Mouse (Mus musculus): ENCODE results near the gene Atf6. TPM values are rescaled to one million over a fixed set of nuclear protein-coding genes. Genes with fewer than 3 reads are reported as not detected.
A peak's percentile ranks its signal among the peaks of the same experiment; 100 is the strongest.

Gene Atf6
- polyA plus RNA-seq, 1 experiment = not detected

DNA sequence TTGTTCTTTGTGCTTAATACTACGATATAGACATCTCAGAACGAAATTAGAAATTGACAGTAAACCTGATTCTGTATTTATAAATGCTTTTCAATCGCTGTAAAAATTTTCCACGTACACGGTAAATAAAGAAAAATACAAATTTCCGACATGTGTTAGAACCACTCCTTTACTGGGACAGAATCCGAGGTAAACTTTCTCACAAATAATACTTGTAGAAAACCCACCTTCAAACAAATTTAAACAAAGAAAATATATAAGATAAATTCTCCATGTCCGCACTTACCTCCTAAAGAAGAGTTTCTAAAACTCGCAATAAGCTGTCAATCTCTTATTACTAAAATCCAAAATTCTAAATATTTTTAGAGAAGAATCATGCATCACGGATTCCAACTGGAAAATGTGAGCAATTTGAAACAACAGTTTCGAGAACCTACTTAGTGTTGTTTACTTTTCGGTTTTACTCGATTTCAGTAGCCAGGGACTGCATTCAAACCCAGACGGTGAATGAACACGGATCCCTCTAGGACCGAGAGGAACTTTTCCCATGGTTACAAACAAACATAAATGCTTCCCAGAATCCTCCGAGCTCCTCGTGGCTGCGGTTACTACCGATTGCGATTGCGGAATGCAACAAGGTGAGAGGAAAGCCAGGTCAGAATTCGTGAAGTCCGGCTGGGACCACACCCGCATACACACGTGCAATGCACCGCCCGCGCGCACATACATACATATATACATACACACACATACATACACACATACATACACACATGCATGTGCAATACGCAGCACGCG is 735 bp upstream of the Atf6 start:
- Histone ChIP-seq H3K27ac (ENCODE audit: insufficient read depth, low read depth, low read length) (no peak overlapping the region), H3K4me1 (ENCODE audit: control insufficient read depth, insufficient read depth, low read length) (no peaks in the 10 kb centered on the region), H3K4me3 (ENCODE audit: insufficient read depth, low read depth, low read length) (peak overlapping the region; percentile 98)
- TF ChIP-seq CTCF (IDR thresholded peaks at IDR 0.05; ENCODE audit: insufficient read depth, low read depth, low read length) = no peak
- no peak for TF ChIP-seq POLR2A (IDR thresholded peaks at IDR 0.05; ENCODE audit: insufficient read depth, low read depth, low read length)
- under 1% methylated on average over 33 of the region's 33 CpGs for WGBS

DNA sequence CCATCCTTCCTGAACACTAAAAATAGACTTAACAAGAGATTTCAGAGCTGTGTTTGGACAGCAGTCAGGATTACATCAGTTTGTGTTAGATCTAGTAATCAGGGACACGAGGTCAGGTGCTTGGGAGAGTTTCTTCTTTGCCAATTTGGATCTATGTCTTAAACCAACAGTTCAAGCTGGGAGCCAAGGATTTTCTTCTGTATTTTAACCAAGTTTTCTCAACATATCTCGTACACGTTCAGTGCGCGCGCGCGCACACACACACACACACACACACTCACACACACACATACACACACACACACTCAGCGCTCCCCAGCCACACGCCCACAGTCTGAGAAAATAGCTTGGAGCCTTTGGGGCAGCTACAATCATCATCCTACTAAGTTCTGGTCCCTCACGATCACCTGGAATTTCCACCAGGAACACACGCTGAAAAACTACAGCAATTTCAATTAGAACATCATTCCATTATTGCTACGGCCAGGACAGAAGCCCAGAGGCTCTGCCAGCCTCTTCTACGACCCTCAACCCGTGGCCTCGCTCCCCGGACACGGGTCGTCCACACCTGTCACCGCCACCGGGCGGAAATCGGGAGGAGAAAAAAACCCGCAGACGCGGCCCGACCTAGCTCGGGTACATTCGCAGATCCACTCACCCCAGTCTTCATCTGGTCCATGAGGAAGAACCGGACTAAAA is 430 bp downstream of the Atf6 start:
- TF ChIP-seq POLR2A (IDR thresholded peaks at IDR 0.05; ENCODE audit: insufficient read depth, low read depth, low read length) (no peak), CTCF (IDR thresholded peaks at IDR 0.05; ENCODE audit: insufficient read depth, low read depth, low read length) (no peak)
- Histone ChIP-seq H3K27ac (ENCODE audit: insufficient read depth, low read depth, low read length) (0 out of 2 replicates have a peak overlapping the region, but pooled peaks have one; percentile 16), H3K4me1 (ENCODE audit: control insufficient read depth, insufficient read depth, low read length) (no peaks in the 10 kb centered on the region), H3K4me3 (ENCODE audit: insufficient read depth, low read depth, low read length) (peak overlapping the region; percentile 80)
- 1% methylated on average over 30 of the region's 30 CpGs for WGBS

- WGBS = 88% methylated on average over 5 of the region's 5 CpGs
- no peaks in the 10 kb centered on the region for H3K4me1 ChIP-seq (ENCODE audit: control insufficient read depth, insufficient read depth, low read length)
- TF ChIP-seq POLR2A (IDR thresholded peaks at IDR 0.05; ENCODE audit: insufficient read depth, low read depth, low read length) (no peak), CTCF (IDR thresholded peaks at IDR 0.05; ENCODE audit: insufficient read depth, low read depth, low read length) (no peak)
- no peak overlapping the region for H3K4me3 ChIP-seq (ENCODE audit: insufficient read depth, low read depth, low read length)
- H3K27ac ChIP-seq (ENCODE audit: insufficient read depth, low read depth, low read length) = no peak overlapping the region
These were observed 2.2 kb downstream of the Atf6 start for GRCm38 (mm10) chr1:170865406-170865805.

DNA sequence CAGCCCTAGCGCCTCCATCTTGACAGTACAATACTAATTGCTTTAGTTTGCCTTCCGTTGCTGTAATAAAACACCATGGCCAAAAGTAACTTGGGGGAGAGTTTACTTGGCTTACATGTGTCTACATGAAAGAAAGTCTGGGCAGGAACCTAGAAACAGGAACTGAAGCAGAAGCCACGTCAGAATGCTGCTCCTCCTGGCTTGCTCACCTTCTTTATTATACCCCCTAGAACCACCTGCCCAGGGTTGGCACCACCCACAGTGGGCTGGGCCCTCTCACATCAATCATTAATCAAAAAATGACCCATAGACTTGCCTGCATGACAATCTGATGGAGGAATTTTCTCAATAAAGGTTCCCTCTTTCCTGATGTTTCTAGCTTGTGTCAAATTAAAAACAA is 2.8 kb downstream of the Atf6 start:
- TF ChIP-seq POLR2A (IDR thresholded peaks at IDR 0.05; ENCODE audit: insufficient read depth, low read depth, low read length) = no peak
- no peak for TF ChIP-seq CTCF (IDR thresholded peaks at IDR 0.05; ENCODE audit: insufficient read depth, low read depth, low read length)
- Histone ChIP-seq H3K27ac (ENCODE audit: insufficient read depth, low read depth, low read length) (no peak overlapping the region), H3K4me1 (ENCODE audit: control insufficient read depth, insufficient read depth, low read length) (no peaks in the 10 kb centered on the region), H3K4me3 (ENCODE audit: insufficient read depth, low read depth, low read length) (no peak overlapping the region)
- 75% methylated on average over 3 of the region's 3 CpGs for WGBS

DNA sequence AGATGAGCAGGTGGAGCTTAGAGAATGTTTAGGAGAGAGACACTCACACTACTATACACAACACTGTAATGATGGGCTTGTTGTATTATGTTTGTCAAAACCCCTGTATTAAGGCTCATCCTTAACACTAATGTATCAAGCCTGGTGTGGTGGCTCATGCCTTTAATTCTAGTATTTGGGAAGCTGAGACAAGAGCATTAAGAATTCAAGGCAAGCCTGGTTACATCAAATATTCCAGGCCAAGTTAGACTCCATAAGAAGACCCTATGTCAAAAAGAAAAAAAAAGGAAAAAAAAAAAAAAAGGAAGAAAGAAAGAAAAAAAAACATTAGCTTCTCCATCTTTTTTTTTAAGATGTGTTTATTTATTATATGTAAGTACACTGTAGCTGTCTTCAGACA is 3.3 kb downstream of the Atf6 start:
- Histone ChIP-seq H3K4me3 (ENCODE audit: insufficient read depth, low read depth, low read length) (no peak overlapping the region), H3K27ac (ENCODE audit: insufficient read depth, low read depth, low read length) (no peak overlapping the region), H3K4me1 (ENCODE audit: control insufficient read depth, insufficient read depth, low read length) (no peaks in the 10 kb centered on the region)
- no peak for TF ChIP-seq POLR2A (IDR thresholded peaks at IDR 0.05; ENCODE audit: insufficient read depth, low read depth, low read length)
- TF ChIP-seq CTCF (IDR thresholded peaks at IDR 0.05; ENCODE audit: insufficient read depth, low read depth, low read length) = no peak

DNA sequence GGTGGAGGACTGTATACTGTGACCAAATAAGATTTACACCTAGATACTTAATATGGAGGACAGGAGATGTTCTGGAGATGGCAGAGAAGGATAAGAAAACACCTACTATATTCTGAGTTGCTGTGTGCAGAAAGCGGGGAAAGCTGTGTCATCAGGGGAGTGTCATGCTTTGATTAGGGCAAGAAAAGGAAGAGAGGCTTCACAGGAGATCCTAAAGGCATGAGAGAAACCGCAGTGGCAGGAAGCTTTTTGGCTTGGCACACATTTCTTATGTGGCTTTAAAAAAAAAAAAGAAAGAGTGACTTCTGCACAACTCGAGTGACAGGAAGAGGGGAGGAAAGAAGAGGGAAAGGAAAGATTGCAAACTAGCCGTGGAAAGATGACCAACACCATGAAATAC is 4.5 kb downstream of the Atf6 start:
- no peak overlapping the region for H3K27ac ChIP-seq (ENCODE audit: insufficient read depth, low read depth, low read length)
- no peak for TF ChIP-seq POLR2A (IDR thresholded peaks at IDR 0.05; ENCODE audit: insufficient read depth, low read depth, low read length)
- TF ChIP-seq CTCF (IDR thresholded peaks at IDR 0.05; ENCODE audit: insufficient read depth, low read depth, low read length) = no peak
- no peaks in the 10 kb centered on the region for H3K4me1 ChIP-seq (ENCODE audit: control insufficient read depth, insufficient read depth, low read length)
- H3K4me3 ChIP-seq (ENCODE audit: insufficient read depth, low read depth, low read length) = no peak overlapping the region
- WGBS = 63% methylated on average over 4 of the region's 4 CpGs

DNA sequence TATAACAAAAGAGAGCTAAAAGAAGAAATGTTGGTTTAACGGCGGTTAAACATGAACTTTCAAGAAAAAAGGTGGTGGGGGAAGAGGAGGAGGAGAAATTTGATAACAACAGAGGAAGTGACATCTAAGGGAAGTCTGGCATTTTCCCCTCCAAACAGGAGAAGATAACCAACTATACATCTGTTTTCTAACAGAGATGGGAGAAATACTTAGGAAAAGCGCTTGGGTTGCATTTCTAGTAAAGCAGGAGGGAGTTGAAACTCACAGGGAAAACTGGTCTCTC is 5.2 kb downstream of the Atf6 start:
- H3K4me1 ChIP-seq (ENCODE audit: control insufficient read depth, insufficient read depth, low read length) = no peaks in the 10 kb centered on the region
- H3K4me3 ChIP-seq (ENCODE audit: insufficient read depth, low read depth, low read length) = no peak overlapping the region
- H3K27ac ChIP-seq (ENCODE audit: insufficient read depth, low read depth, low read length) = no peak overlapping the region
- 68% methylated on average over 3 of the region's 3 CpGs for WGBS
- TF ChIP-seq CTCF (IDR thresholded peaks at IDR 0.05; ENCODE audit: insufficient read depth, low read depth, low read length) = no peak
- TF ChIP-seq POLR2A (IDR thresholded peaks at IDR 0.05; ENCODE audit: insufficient read depth, low read depth, low read length) = no peak

GRCm38 (mm10) chr1:170861671-170862434 is 5.7 kb downstream of the Atf6 start:
- TF ChIP-seq CTCF (IDR thresholded peaks at IDR 0.05; ENCODE audit: insufficient read depth, low read depth, low read length) (no peak), POLR2A (IDR thresholded peaks at IDR 0.05; ENCODE audit: insufficient read depth, low read depth, low read length) (no peak)
- Histone ChIP-seq H3K4me1 (ENCODE audit: control insufficient read depth, insufficient read depth, low read length) (no peaks in the 10 kb centered on the region), H3K27ac (ENCODE audit: insufficient read depth, low read depth, low read length) (no peak overlapping the region), H3K4me3 (ENCODE audit: insufficient read depth, low read depth, low read length) (no peak overlapping the region)
- WGBS = 78% methylated on average over 13 of the region's 13 CpGs

GRCm38 (mm10) chr1:170858872-170859271 is 8.7 kb downstream of the Atf6 start:
- Histone ChIP-seq H3K27ac (ENCODE audit: insufficient read depth, low read depth, low read length) (no peak overlapping the region), H3K4me1 (ENCODE audit: control insufficient read depth, insufficient read depth, low read length) (no peaks in the 10 kb centered on the region), H3K4me3 (ENCODE audit: insufficient read depth, low read depth, low read length) (no peak overlapping the region)
- TF ChIP-seq POLR2A (IDR thresholded peaks at IDR 0.05; ENCODE audit: insufficient read depth, low read depth, low read length) (no peak), CTCF (IDR thresholded peaks at IDR 0.05; ENCODE audit: insufficient read depth, low read depth, low read length) (no peak)
- 93% methylated on average over 2 of the region's 2 CpGs for WGBS

Data from olfactory bulb, adult 2 months (tissue).